Mouse (Mus musculus) forebrain, embryonic 13.5 days (tissue): ENCODE data around the gene Elf5. TPM values are rescaled to one million over a fixed set of nuclear protein-coding genes. Genes with fewer than 3 reads are reported as not detected.
A peak's percentile ranks its signal among the peaks of the same experiment; 100 is the strongest.

Source experiments
- ATAC-seq: fragments of 200-750 bp; cut with Nextera tagmentation; 2 replicates; pipeline ENCODE4 v1.8.0; 2017
- H3K27ac ChIP-seq: fragments of 300-500 bp; sonication (generic); 2 replicates; pipeline ENCODE4 v1.5.1; 2015; ENCODE audit warnings: inconsistent platforms, mild to moderate bottlenecking, moderate library complexity
- H3K27me3 ChIP-seq: fragments of 300-500 bp; sonication (generic); 2 replicates; pipeline ENCODE4 v1.6.1; 2015; ENCODE audit warnings: mild to moderate bottlenecking, inconsistent platforms
- H3K36me3 ChIP-seq: fragments of 300-500 bp; sonication (generic); 2 replicates; pipeline ENCODE4 v1.6.1; 2015; ENCODE audit warnings: mild to moderate bottlenecking, inconsistent platforms; ENCODE audit not compliant: poor library complexity, severe bottlenecking
- H3K4me1 ChIP-seq: fragments of 300-500 bp; sonication (generic); 2 replicates; pipeline ENCODE4 v1.6.1; 2015; ENCODE audit warnings: inconsistent platforms
- H3K4me2 ChIP-seq: fragments of 300-500 bp; sonication (generic); 2 replicates; pipeline ENCODE4 v1.6.1; 2015; ENCODE audit warnings: inconsistent platforms, mild to moderate bottlenecking, moderate library complexity
- H3K4me3 ChIP-seq: fragments of 300-500 bp; sonication (generic); 2 replicates; pipeline ENCODE4 v1.5.1; 2015; ENCODE audit warnings: mild to moderate bottlenecking, inconsistent platforms
- H3K9ac ChIP-seq: fragments of 300-500 bp; sonication (generic); 2 replicates; pipeline ENCODE4 v1.6.1; 2015; ENCODE audit warnings: mild to moderate bottlenecking, inconsistent platforms
- H3K9me3 ChIP-seq: fragments of 300-500 bp; sonication (generic); replicated peaks from 2 replicates; pipeline ENCODE4 v1.6.1; 2016; ENCODE audit warnings: inconsistent platforms
- WGBS: fragments of 180-500 bp; shearing (Covaris S2); methylation state at CpG from one replicate; pipeline ENCODE4 v1.1.7; 2015; 5-methylcytosine and 5-hydroxymethylcytosine counted together
- polyA plus RNA-seq: library from polyadenylated mRNA; unstranded; fragments of >200 nt; fragmentation: Nextera tagmentation; extraction: Ambion mirVana; gene quantifications from 2 replicates; pipeline ENCODE4 v1.2.1, GENCODE M21; 2015

Elf5 gene
- polyA plus RNA-seq, 1 experiment from 2014 or later: not detected

GRCm38 (mm10) chr2:103413381-103413780, 1.9 kb downstream of the Elf5 start:
- WGBS: 87% methylated on average over 5 of the region's 5 CpGs
- no peaks in the 10 kb centered on the region for H3K9me3 ChIP-seq
- H3K27ac ChIP-seq: no peak overlapping the region
- H3K4me2 ChIP-seq: no peak overlapping the region
- H3K4me3 ChIP-seq: no peak overlapping the region
- no peaks in the 10 kb centered on the region for H3K27me3 ChIP-seq
- no peak for ATAC-seq
- no peaks in the 10 kb centered on the region for H3K36me3 ChIP-seq
- no peak overlapping the region for H3K9ac ChIP-seq
- H3K4me1 ChIP-seq: no peaks in the 10 kb centered on the region

GRCm38 (mm10) chr2:103415774-103416173, 4.3 kb downstream of the Elf5 start:
- H3K4me1 ChIP-seq: 0 out of 2 replicates have a peak, but pooled peaks cover 2% of the 10 kb centered on the region
- H3K27ac ChIP-seq: no peak overlapping the region
- WGBS: 91% methylated on average over 3 of the region's 3 CpGs
- no peaks in the 10 kb centered on the region for H3K27me3 ChIP-seq
- H3K36me3 ChIP-seq: no peaks in the 10 kb centered on the region
- no peaks in the 10 kb centered on the region for H3K9me3 ChIP-seq
- H3K4me2 ChIP-seq: no peak overlapping the region
- H3K4me3 ChIP-seq: no peak overlapping the region
- no peak overlapping the region for H3K9ac ChIP-seq
- no peak for ATAC-seq

- Histone ChIP-seq H3K4me2 (no peak overlapping the region), H3K9me3 (no peaks in the 10 kb centered on the region), H3K27me3 (no peaks in the 10 kb centered on the region), H3K36me3 (no peaks in the 10 kb centered on the region), H3K9ac (no peak overlapping the region), H3K4me3 (no peak overlapping the region), H3K4me1 (peaks cover 13% of the 10 kb centered on the region), H3K27ac (no peak overlapping the region)
- WGBS: 75% methylated on average over 15 of the region's 15 CpGs
- ATAC-seq: no peak
These were observed 9.4 kb downstream of the Elf5 start for GRCm38 (mm10) chr2:103420650-103421507.

GRCm38 (mm10) chr2:103423884-103424283, 12.4 kb downstream of the Elf5 start:
- Histone ChIP-seq H3K4me1 (peaks cover 13% of the 10 kb centered on the region), H3K9ac (no peak overlapping the region), H3K27ac (no peak overlapping the region), H3K36me3 (no peaks in the 10 kb centered on the region), H3K9me3 (no peaks in the 10 kb centered on the region), H3K4me2 (peak overlapping the region; percentile 25), H3K27me3 (no peaks in the 10 kb centered on the region), H3K4me3 (no peak overlapping the region)
- 36% methylated on average over 12 of the region's 12 CpGs for WGBS
- ATAC-seq: no peak

- Histone ChIP-seq H3K9me3 (no peaks in the 10 kb centered on the region), H3K36me3 (no peaks in the 10 kb centered on the region), H3K27ac (no peak overlapping the region), H3K9ac (no peak overlapping the region), H3K4me1 (peaks cover 13% of the 10 kb centered on the region), H3K4me2 (peak overlapping the region; percentile 25), H3K4me3 (no peak overlapping the region), H3K27me3 (no peaks in the 10 kb centered on the region)
- WGBS: 8% methylated on average over 12 of the region's 12 CpGs
- ATAC-seq: peak; percentile 85
These were observed 13.0 kb downstream of the Elf5 start for GRCm38 (mm10) chr2:103424349-103425026.

GRCm38 (mm10) chr2:103425456-103426063, 14.1 kb downstream of the Elf5 start:
- no peaks in the 10 kb centered on the region for H3K27me3 ChIP-seq
- H3K4me2 ChIP-seq: no peak overlapping the region
- no peaks in the 10 kb centered on the region for H3K9me3 ChIP-seq
- peaks cover 13% of the 10 kb centered on the region for H3K4me1 ChIP-seq
- H3K4me3 ChIP-seq: no peak overlapping the region
- H3K27ac ChIP-seq: no peak overlapping the region
- 85% methylated on average over 11 of the region's 11 CpGs for WGBS
- H3K9ac ChIP-seq: no peak overlapping the region
- no peak for ATAC-seq
- H3K36me3 ChIP-seq: no peaks in the 10 kb centered on the region

GRCm38 (mm10) chr2:103428356-103428755, 16.9 kb downstream of the Elf5 start:
- Histone ChIP-seq H3K9ac (no peak overlapping the region), H3K4me2 (no peak overlapping the region), H3K4me3 (no peak overlapping the region), H3K27ac (no peak overlapping the region), H3K4me1 (peaks cover 8% of the 10 kb centered on the region), H3K9me3 (no peaks in the 10 kb centered on the region), H3K36me3 (no peaks in the 10 kb centered on the region), H3K27me3 (no peaks in the 10 kb centered on the region)
- ATAC-seq: no peak
- WGBS: 86% methylated on average over 3 of the region's 3 CpGs

- no peaks in the 10 kb centered on the region for H3K4me1 ChIP-seq
- H3K27ac ChIP-seq: no peak overlapping the region
- 52% methylated on average over 1 of the region's 1 CpGs for WGBS
- H3K36me3 ChIP-seq: no peaks in the 10 kb centered on the region
- H3K4me3 ChIP-seq: no peak overlapping the region
- H3K4me2 ChIP-seq: no peak overlapping the region
- no peak overlapping the region for H3K9ac ChIP-seq
- no peak for ATAC-seq
- no peaks in the 10 kb centered on the region for H3K9me3 ChIP-seq
- H3K27me3 ChIP-seq: no peaks in the 10 kb centered on the region
These were observed 19.2 kb downstream of the Elf5 start for GRCm38 (mm10) chr2:103430712-103431111.

GRCm38 (mm10) chr2:103432695-103433275, 21.3 kb downstream of the Elf5 start:
- no peak for ATAC-seq
- H3K36me3 ChIP-seq: no peaks in the 10 kb centered on the region
- H3K4me2 ChIP-seq: no peak overlapping the region
- no peak overlapping the region for H3K4me3 ChIP-seq
- no peaks in the 10 kb centered on the region for H3K27me3 ChIP-seq
- 83% methylated on average over 8 of the region's 8 CpGs for WGBS
- no peak overlapping the region for H3K27ac ChIP-seq
- no peaks in the 10 kb centered on the region for H3K4me1 ChIP-seq
- H3K9ac ChIP-seq: no peak overlapping the region
- no peaks in the 10 kb centered on the region for H3K9me3 ChIP-seq

- no peaks in the 10 kb centered on the region for H3K4me1 ChIP-seq
- no peaks in the 10 kb centered on the region for H3K36me3 ChIP-seq
- H3K27ac ChIP-seq: no peak overlapping the region
- WGBS: 71% methylated on average over 2 of the region's 2 CpGs
- H3K27me3 ChIP-seq: no peaks in the 10 kb centered on the region
- no peak overlapping the region for H3K4me2 ChIP-seq
- no peaks in the 10 kb centered on the region for H3K9me3 ChIP-seq
- no peak for ATAC-seq
- no peak overlapping the region for H3K4me3 ChIP-seq
- no peak overlapping the region for H3K9ac ChIP-seq
These were observed 23.6 kb downstream of the Elf5 start for GRCm38 (mm10) chr2:103435110-103435509.

GRCm38 (mm10) chr2:103436534-103436933, 25.0 kb downstream of the Elf5 start:
- Histone ChIP-seq H3K27ac (no peak overlapping the region), H3K4me3 (no peak overlapping the region), H3K4me1 (no peaks in the 10 kb centered on the region), H3K9me3 (no peaks in the 10 kb centered on the region), H3K27me3 (no peaks in the 10 kb centered on the region), H3K4me2 (no peak overlapping the region), H3K9ac (no peak overlapping the region), H3K36me3 (no peaks in the 10 kb centered on the region)
- 82% methylated on average over 5 of the region's 5 CpGs for WGBS
- no peak for ATAC-seq

GRCm38 (mm10) chr2:103439071-103439622, 27.7 kb downstream of the Elf5 start:
- 0 out of 2 replicates have a peak, but pooled peaks have one; percentile 36 for ATAC-seq
- Histone ChIP-seq H3K4me2 (no peak overlapping the region), H3K9ac (no peak overlapping the region), H3K36me3 (no peaks in the 10 kb centered on the region), H3K27me3 (no peaks in the 10 kb centered on the region), H3K9me3 (no peaks in the 10 kb centered on the region), H3K4me1 (no peaks in the 10 kb centered on the region), H3K27ac (no peak overlapping the region), H3K4me3 (no peak overlapping the region)
- 90% methylated on average over 11 of the region's 11 CpGs for WGBS
